Mouse (Mus musculus) adrenal gland, adult (tissue): ENCODE data around the gene Bfar.
"Not testable (repeated sequence)": the region's sequence is repeated elsewhere in the genome, so short reads cannot be mapped to it uniquely, and the experiment has no call there.

ENCODE experiments used
- DNase-seq, 2 experiments: peaks; one replicate each; pipeline ENCODE4 v3.0.0; 2022 to 2023; ENCODE audit warnings: low spot score in 1 of 2; ENCODE audit not compliant: inconsistent age in 2 of 2

Gene Bfar

DNA sequence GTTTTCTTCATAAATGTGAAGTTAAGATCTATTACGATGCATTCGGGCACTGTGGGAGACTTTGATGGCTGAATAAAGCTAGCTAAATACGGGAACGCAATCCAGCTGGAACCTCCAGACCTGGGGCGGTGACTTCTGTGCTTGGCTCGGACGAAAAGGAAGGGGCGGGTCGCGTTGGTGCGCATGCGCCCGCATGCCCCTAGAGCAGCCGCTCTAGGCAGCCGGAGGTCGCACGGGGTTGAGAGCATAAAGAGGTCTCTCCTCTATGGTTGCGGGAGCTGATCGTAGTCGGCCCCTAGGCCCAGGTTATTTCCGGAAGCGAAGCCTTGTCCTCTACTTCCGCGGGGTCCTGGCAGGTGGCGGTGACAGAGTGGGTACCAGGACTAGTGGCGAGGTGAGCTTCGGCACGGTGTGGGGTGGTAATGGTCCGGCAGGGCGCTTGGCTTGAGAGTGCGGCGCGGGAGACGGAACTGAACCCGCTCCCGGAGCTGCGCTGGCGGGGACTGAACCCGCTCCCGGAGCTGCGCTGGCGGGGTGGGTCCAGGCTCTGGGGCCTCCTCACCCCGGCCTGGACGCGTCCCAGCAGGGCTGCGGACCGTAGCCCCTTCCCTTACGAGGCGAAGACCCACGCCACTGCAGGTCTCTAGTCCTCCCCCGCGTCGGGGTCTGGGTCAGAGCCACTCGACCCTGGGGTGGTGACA is at the start of gene Bfar, which contains the start of gene 3110001I22Rik:
Gene Bfar, plus strand, starts transcription at position 174 of the 701 bp plus-strand sequence.
Gene 3110001I22Rik, plus strand, starts transcription at position 245 of the 701 bp plus-strand sequence.
- DNase-seq: peak; percentile 94 to 96

DNA sequence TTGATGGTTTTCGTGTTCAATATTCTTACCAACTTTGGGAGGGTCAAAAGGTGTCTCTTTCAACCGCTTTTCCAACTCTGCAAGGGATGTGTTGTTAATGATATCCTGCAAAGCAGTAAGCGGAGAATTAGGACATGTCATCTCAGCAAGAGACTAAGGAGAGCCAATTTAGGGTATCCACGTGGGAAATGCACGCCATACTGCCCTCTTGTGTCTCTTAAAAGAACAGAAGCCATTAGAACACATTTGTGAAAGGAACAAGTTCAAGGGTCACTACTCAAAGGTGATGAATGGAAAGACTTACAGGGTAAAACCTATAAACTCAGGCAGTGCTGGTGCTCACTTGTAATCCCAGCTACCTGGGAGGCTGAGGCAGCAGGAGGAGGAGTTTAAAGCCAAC is 43.3 kb upstream of the Bfar start:
- peak in 1 of 2 experiments; percentile 54 for DNase-seq

DNA sequence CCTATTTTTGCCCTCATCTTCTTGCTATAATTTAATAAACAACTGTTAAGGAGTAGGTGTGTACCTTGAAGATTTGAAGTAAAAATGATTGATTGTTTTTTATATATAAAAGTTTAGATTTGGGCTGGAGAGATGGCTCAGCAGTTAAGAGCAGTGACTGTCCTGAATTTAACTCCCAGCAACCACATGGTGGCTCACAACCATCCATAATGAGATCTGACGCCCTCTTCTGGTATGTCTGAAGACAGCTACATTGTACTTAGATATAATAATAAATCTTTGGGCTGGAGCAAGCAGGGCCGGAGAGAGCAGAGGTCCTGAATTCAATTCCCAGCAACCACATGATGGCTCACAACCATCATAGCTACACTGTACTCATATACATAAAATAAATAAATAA is 33.5 kb upstream of the Bfar start:
- not testable (repeated sequence) for DNase-seq

DNA sequence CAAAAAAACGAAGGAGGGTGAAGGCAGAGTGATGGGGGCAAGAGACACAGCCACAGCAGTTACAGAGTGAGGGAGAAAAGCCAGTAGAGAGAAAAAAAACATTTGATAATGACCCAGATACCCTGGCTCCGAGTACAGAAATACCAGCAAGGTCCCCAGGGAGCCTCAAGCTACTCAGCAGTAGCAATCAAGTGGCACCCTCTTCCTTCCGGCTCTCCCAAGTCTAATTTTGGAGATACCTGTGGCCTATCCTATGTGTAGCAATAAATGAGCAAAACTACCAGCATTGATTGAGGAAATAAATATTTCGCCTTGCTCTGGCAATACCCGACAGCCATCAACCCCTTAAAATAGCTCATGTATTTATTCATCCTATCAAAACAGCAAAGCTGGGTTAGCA is 32.1 kb upstream of the Bfar start:
- no peak for DNase-seq

DNA sequence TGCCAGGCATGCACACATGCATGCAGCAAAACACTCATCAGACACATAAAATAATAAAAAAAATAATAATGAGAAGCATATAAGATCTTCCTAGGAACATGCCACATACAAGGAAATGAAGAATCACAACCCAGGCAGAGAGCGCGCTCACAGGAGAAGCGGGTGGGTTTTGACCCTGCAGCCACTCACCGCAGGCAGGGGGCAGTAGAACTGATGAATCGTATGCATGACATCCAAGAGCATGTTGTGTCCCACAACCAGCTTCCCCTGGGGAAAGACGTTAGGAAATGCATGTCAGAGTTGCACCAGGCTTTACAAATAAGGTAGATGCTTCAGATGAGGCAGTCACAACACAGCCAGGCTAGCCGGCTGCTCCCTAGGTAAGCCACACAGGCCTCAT is 31.6 kb upstream of the Bfar start:
- DNase-seq: no peak

DNA sequence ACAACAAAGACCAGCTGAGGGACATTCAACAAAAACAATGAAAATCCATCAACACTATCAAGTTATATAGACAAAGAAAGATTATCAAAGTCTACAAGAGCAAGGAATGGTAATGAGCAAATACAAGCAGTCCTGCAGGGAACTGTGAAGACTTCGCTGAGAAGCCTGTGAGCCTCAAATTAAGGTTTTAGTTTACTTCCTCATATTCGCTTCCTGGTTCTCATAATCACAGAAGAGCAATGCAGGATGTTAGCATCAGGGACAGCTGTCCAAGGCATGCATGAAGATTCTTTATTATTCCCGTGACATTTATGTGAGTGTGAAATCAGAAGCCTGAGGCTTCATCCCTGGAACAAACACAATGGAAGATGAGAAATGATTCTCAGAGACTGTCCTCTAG is 27.2 kb upstream of the Bfar start:
- no peak for DNase-seq

DNA sequence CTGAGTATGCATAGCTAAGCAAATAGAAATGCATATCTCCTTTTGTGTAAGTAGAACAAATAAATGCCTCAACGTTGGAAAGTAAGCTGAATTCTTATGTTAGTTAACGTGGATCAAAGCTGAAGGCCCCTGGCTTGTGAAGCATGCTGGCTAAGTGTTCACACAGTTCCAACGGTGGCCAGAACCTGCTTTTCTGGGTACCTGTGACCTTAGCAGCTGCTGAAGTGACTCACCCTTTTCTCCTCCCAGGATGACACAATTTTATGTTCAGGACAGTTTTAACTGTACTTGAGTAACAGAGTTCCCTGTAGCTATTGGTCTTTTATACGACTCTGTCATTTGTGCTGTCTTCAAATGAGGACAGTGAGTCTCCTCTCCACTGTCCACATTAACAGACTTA is 25.7 kb upstream of the Bfar start:
- DNase-seq: peak in 1 of 2 experiments; percentile 62

DNA sequence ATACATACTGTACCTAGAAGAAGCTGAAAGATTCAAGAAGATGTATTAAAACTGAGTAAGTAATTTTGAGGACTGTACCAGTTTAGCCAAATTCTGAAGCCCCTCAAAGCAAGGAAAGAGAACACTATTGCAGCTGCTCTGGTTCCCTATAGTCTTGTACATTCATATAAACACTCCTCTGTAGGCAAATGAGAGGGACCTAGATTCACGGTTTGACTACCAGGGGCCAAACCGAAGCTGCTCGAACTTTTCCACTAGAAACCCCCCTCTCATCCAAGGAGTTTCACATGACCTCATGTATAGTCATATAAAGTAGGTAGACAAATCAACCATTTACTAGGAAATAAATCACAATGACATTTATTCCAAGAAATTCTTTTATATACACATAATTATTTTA is 12.8 kb upstream of the Bfar start:
- no peak for DNase-seq

DNA sequence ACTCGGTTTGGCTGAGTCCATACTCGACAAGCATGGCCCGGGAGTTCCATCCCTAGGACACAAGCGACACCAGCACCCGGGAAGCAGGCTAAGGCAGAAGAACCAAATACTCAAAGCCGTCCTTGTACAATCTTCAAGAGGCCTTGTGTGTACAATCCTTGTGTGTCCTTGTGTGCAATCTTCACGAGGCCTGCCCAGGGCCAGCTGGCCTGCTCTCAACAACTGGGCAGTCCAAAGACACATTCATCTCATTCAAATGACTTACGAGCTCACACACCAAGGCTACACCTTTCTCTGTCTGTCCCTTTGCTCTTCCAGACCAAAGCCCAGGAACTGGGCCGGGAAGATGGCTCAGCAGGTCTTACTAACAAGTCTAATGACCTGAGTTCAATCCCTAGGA is 10.9 kb upstream of the Bfar start:
- DNase-seq: peak; percentile 57 to 88

DNA sequence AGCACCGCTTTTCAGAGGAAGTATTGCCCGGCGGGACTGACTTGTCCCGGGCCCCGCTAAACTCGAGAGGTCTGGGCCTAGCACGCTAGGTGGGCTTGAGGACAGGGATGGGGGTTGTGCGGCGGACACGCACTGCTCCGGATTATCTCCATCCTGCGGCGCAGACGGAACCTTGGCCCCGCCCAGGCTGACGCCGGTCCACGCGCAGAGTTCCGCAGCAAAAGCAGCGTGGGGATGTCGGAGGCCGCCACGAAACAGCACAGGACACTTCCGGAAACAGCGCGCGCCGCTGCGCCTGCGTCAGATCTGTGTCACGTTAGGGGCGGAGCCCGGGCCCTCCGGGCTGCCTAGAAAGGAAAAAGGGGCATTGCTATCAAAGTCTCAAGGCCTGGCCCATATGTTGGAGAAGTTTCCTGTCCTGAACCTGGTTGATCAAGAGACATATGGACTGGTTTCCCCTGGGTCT is 3.7 kb upstream of the Bfar start, which contains the start of gene Parn:
Gene Parn, minus strand, starts transcription at position 293 of the 466 bp plus-strand sequence.
- peak; percentile 95 to 97 for DNase-seq

DNA sequence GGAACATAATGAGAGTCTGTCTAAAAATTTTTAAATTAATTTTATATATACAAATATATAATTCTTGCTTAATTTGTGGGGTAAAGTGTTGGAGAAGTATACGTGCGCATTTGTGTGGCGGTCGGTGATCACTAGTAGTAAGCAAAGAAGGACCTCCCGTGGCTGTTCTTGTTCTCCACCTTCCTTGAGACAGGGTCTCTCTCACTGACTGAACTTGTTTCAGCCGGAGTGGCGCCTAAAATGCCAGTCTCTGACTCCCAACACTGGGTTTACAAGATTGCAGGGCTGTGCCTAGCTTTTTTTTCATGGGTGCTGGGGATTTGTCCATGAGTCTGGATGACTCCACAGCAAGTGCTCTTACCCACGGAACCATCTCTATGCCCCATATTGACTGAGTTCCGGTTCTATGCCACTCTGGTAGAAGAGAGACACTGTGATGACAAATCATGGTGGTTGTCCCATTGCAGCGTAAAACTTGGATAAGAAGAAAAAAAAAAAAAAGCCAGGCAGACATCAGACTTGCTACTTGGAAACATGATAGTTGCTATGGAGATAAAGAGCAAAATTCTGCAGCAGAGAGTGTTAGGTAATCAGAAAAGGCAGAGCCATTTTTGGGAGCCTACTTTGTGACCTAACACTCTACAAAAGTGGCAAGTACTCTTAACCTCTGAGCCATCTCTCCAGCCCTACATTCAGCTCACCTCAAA is 3.1 kb upstream of the Bfar start:
- DNase-seq: peak in 1 of 2 experiments; percentile 23

DNA sequence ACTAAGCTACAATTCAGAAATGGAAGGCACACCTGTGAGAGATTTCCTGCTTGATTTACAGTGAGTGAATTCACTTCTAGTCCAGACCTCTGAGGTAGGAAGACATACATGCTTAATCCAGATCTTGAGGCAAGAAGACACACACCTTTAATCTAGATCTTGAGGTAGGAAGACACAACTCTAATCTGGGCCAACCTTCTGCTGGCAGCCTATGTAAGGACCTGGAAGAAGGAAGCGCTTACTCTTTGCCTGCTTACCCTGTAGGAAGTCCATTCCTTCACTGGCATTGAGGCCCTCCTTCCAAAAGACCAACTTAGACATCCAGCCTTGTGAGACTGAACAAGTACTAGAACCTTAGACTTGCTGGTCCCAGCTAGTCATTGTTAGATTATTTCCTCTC is 2.4 kb upstream of the Bfar start:
- no peak for DNase-seq

DNA sequence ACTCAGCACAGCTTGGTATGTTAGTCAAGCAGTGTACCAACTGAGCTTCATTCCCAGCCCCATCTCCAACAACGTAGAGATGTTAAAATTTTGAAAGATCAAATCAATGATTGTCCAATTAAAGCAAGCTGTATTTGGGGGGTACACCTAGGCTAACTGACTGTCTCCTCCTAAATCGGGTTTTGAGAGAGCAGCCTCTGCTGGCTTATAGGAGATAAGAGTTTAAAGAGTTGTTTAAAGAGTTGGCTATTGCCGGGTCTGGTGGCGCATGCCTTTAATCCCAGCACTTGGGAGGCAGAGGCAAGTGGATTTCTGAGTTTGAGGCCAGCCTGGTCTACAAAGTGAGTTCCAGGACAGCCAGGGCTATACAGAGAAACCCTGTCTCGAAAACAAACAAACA is 762 bp upstream of the Bfar start:
- DNase-seq: peak in 1 of 2 experiments; percentile 38

DNA sequence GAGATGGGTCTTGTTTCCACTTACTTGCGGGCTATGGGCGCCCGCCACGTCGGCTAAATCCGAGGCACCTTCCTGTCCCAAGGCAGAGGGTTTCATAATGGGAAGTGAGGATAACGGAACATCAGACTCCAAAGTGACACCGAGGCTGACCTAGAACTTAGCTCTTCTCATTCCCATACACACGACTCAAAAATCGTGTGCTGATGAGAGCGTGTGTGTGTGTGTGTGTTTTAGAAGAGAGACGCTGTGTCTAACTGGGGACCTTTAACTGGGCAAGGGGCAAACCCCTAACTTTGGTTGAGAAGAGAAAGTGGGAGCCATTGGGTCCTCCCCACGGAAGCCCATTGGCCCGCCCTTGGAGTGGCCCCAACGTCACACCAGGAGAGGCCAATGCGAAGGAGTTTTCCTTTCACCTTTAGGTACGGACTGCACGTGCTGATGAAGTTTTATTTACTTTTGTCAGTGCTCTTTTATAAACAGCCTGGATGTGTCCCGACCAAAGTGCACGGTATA is 784 bp downstream of the Bfar start:
- peak; percentile 76 to 91 for DNase-seq

DNA sequence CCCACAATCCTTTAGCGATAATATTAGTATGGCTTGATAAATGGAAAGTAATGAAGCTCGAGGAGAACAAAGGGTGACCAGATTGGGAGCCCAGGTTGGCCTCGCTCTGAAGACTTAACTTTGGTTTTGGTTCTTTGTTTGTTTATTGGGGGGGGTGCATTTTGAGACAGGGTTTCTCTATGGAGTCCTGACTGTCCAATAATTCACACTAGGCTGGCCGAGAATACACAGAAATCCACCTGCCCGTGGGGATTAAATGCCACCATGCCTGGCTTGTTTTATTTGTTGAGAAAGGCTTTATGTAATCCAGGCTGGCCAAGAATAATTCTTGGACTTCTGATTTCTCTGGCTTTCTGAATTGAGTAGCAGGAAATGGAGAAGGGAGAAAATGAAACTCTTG is 1.5 kb downstream of the Bfar start:
- peak in 1 of 2 experiments; percentile 54 for DNase-seq

DNA sequence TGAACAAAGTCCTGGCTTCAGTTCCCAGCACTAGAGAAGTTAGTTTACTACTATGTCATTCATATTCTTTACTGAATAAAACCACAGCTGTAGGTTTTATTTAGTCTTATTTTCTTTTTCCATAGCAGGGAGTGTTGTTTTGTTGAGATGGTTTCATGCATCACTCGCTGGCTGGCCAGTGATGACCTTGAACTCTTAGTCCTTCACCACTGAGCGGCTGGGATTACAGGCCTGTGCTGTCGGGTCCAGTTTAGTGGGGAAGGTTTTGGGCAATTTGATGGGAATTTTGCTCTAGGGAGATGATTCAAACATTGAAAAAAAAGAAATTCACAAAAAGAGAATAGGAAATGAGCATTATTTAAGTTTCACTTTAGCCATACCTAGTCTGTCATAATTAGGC is 2.9 kb downstream of the Bfar start:
- peak; percentile 31 to 75 for DNase-seq

DNA sequence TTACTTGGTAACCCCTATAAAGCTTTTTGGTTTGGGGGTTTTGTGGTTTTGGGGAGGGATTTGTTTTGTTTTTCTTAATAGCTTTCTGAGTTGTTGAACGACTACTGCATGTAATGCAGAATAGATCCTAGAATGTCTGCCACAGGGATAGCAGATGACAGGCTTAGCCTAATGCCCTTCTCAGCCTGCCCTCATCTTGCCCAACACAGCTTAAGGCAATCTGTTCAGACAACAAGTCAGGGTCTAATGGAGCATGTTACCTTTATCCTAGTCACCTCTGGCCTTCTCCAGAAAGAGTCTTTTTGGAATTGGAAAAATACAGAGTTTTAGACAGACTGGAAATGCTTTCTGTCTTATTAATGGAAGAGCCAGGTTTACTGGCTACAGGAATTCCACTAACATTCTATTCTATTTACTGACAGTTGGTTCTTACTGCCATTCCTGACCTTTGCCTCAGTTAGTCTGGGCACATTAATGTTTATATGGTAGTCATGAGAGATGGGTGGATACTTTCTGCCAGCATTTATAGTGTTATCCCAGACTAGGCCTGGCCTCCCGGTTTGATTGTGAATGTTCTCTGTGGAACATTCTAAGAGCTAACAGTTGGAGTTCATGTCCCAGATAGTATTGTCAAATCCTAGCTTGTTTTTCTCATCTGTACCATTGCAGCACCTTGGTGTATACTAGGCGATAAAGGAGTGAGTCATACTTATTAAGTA is 7.1 kb downstream of the Bfar start:
- DNase-seq: no peak

DNA sequence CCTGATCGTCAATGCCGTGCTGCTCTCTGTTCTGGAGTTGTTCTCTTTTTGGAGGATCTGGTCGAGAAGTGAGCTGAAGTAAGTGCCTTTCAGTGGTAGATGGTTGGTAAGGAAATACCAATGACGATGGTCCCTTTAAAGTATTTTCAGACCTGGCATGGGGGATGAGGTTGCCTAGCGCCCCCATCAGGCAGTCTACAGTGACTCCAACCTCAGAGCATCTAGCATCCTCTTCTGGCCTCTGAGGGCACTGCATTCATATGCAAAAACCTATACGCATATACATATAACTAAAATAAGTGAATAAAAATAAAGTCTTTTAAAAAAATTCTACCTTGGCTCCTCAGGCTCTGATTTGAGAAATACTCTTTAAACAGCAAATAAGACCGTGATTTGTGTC is 27.3 kb downstream of the Bfar start:
- no peak for DNase-seq

DNA sequence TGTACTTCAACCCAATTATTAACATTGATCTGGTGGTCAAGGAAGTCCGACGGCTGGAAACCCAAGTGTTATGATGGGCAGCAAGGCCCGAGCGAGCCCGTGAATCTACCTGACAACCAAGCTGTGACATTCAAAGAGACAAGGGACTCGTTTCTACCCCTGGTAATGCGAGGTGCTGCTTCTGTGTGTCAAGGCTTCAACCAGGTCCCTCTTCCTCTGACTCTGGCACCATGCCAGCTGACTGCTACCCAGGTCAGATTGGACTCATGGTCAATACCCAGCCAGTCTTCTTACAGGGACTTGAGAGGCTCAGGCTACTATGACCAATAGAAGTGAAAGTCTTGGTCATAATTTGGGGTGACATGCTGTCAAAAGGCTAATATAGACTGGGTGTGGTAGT is 30.5 kb downstream of the Bfar start:
- peak; percentile 13 to 46 for DNase-seq

DNA sequence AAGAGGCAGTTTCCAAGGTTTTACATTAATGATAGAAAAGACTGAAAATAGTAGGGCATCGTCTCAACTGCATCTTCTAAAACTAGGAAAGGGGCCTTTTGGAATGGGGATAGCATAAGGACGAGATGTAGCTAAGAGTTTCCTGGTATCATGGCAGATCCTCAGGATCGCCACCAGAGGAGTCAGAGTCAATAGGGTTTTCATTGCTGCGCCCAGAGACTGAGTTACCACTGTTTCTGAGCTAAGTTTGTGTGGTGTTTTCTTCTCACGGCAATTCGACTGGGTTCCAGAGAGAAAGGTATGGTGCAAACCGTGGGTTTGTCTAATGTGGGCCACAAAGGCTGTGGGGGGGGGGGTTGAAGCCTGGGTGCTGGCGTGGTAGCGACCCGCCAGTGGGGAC is 33.0 kb downstream of the Bfar start:
- no peak for DNase-seq

DNA sequence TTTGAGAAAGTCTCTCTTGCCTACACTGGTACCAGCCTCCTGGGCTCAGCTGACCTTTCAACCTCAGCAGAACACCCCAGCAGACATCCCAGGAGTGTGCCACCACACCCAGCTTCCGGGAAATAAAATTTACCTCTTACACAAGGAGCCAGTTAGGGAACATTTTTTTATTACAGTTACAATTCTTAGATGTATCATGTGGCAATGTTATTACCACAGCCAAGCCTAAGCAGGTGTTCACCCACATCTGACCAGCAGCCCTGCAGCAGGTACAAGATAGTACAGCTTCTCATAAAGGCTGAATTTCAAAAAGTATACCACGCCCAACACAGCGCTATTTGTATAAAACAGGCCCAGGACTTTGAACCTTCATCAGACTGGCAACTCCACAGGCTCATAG is 43.3 kb downstream of the Bfar start:
- DNase-seq: no peak
